Mouse (Mus musculus): ENCODE data around the gene Atp5b. TPM values are rescaled to one million over a fixed set of nuclear protein-coding genes. Genes with fewer than 3 reads are reported as not detected.
A peak's percentile ranks its signal among the peaks of the same experiment; 100 is the strongest.

The Atp5b gene
- total RNA-seq, 2 experiments from 2014 or later: 1,628 to 1,633 TPM

DNA sequence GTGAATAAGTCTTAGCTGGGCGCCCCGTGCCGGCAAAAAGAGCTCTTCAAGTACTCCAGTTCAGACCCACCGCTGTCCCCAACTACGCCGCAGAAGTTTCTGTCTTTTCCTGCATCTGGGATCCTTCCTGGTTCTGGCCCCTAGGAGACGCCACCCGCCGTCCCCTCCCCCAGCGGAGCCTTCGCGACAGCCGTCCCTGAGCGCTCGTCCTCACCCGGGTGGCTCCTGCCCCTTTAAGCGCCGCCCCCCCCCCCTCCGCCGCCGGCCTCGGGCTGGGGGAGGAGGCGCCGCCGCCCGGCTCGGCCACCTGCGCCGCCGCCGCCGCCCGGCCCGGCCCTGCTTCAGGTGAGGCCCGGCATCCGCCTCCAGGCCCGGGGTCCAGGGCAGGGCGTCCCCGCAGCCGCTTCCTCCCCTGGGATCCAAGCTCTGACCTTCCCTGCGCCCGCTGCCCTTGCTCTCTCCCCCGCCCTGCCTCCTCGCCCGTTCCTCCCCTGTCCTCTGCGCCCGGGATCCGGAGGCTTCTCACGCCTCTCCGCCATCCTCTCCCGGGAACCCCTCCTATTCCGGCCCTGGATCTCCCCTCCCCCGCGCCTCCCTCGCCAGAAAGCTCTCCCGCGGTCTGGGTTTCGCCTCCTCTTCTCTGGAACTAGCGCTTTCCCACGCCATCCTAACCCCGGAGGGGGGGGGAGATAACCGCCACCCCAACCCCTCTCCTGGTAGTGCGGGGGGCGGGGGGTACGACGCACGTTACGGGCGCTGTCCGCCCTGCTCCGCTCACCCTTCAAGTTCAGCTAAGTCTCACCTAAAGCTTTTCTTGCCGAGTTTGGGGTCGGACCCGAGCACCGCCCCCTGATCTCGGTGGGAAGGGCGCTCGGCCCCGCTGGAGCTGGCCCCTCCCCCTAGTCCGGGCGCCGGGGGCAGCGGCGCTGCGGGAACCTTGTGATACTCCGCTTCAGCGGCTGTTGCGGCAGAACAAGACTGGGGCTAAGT lies 9.7 kb downstream of the Atp5b start:
- intact Hi-C loops (cut with DNase I): loop anchor here (5.0 kb wide), 1 partner anchor 180 kb away; the partner anchor contains the start of gene Stat2
- TF ChIP-seq CTCF (IDR thresholded peaks at IDR 0.05): peak; percentile 54
- peak overlapping the region; percentile 97 for H3K27ac ChIP-seq
- H3K4me3 ChIP-seq: peak overlapping the region; percentile 87
- peak; percentile 71 to 75 for DNase-seq (ENCODE audit: extremely low spot score in 1 of 2, low spot score in 2 of 2)

DNA sequence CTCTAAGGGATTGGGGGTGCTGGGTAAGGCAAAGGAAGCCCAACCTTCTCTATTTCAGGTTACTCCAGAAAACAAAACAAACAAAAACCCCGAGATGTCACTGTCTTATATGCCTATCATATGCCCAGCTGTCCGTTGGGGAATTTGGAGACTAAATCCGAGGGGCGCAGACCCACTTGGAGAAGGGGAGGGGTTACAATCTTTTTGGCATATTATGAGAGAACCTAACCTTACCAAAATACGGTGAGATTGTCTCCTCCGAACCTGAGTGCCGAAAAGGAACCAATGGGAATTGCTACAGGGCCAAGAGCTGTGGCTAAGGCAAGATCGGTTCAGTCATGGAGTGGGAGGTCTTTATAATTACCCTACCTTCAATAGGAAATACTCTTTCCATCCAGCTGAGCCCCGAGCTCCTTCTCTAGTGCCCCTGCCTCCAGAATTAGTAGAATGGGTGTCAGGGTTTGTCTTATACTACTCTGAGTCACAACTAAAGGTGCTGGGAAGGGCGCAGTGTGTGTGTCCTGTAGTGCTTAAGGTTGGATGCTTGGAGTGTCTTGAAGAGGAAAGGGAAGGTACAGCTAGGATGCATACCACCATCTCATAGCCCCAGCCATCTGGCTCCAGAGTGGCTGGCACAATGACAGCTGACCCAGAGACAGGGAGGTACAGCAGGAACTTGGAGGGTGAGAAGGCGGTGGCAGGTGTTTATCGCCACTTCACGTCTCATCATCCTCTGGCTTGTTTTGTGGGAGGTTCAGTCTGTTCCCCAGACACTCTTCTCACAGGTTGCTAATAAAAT lies 10.6 kb downstream of the Atp5b start:
- peak overlapping the region; percentile 97 for H3K27ac ChIP-seq
- H3K4me3 ChIP-seq: peak overlapping the region; percentile 87
- TF ChIP-seq CTCF (IDR thresholded peaks at IDR 0.05): no peak
- intact Hi-C loops (cut with DNase I): loop anchor here (5.0 kb wide), 1 partner anchor 179 kb away; the partner anchor contains the start of gene Stat2
- no peak for DNase-seq (ENCODE audit: extremely low spot score in 1 of 2, low spot score in 2 of 2)

DNA sequence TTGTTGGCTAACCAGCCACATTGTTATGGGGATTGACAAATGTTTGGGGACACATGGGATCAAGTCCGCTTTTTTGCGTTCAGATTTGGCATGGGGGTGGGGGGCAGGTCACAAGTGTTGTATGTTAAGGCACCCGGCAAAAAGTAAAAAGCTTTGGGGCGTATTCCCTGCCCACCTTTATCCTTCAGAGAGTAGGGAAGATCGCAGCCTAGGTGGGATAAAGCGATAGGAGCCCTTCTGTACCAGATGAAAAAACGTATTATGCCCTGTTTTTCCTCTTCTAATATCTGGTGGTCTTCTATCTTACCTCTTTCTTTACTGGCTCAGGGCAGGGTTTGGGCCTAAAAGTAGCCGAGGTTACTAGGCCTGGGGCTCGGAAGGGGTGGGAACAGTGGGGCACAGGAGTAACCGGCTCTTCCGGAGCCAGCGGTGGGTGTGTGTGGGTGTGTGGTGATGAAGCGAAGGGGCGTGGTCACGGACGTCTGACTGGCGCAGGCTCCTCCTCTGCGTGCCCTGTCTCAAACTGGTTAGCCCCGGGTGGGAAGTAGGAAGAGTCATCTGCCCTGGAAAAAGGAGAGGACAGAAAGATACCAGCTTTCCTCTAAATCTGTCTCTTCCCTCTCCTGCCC lies 11.4 kb downstream of the Atp5b start:
- TF ChIP-seq CTCF (IDR thresholded peaks at IDR 0.05): no peak
- Histone ChIP-seq H3K4me3 (no peak overlapping the region), H3K27ac (peak overlapping the region; percentile 54; the same call in 1 of the 2 replicates)
- peak; percentile 63 to 66 for DNase-seq (ENCODE audit: extremely low spot score in 1 of 2, low spot score in 2 of 2)
- intact Hi-C loops (cut with DNase I): loop anchor here (5.0 kb wide), 1 partner anchor 178 kb away; the partner anchor contains the start of gene Stat2

DNA sequence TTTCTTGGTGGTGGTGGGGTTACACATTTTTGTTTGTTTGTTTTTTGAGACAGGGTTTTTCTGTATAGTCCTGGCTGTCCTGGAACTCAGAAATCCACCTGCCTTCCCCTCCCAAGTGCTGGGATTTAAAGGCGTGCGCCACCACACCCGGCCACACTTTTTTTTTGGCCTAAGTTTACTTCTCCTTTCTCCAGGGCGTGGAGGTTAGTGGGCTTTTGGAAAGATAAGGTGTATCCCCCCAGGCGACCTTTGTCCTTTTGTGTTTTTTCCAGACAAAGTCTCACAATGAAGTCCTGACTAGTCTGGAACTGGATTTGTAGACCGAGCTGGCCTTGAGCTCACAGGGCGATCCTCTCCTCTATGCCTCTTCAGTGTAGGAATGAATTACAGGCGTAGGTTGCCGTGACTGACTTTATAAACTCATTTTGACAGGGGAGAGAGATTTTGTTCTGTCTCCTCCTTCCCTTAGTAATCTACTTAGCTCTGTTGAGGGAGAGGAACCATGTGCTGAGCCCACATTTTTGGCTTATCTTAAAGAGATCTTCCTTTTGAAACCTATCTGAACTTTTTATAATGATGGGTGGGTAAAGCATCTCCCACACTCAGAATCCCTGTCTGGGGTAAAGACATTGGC lies 12.0 kb downstream of the Atp5b start:
- no peak overlapping the region for H3K4me3 ChIP-seq
- no peak for DNase-seq (ENCODE audit: extremely low spot score in 1 of 2, low spot score in 2 of 2)
- H3K27ac ChIP-seq: no peak overlapping the region
- no peak for TF ChIP-seq CTCF (IDR thresholded peaks at IDR 0.05)
- intact Hi-C loops (cut with DNase I): no loop called here

DNA sequence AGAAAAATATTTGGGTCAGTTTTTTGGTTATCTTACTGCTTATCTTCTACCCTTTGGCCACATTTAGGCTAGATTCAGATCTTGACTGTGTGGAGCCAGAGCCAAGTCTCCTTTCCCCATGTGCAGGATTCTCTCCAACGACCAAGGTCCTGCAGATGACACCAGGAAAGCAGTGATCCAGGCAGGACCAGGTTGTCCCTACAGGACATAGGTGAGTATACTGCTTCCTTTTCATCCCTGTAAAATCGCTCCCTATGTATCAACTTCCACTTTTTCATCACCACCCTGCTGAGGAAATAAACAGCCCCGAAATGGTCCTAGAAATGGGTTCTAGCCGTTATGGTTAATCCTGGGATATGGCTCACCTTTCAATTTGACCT lies 13.2 kb downstream of the Atp5b start:
- DNase-seq (ENCODE audit: extremely low spot score in 1 of 2, low spot score in 2 of 2): no peak
- Histone ChIP-seq H3K27ac (no peak overlapping the region; the same call in 1 of the 2 replicates), H3K4me3 (peak overlapping the region; percentile 92)
- TF ChIP-seq CTCF (IDR thresholded peaks at IDR 0.05): no peak
- intact Hi-C loops (cut with DNase I): loop anchor here (2.0 kb wide), 1 partner anchor 36 kb away; no protein-coding TSS in a partner anchor

DNA sequence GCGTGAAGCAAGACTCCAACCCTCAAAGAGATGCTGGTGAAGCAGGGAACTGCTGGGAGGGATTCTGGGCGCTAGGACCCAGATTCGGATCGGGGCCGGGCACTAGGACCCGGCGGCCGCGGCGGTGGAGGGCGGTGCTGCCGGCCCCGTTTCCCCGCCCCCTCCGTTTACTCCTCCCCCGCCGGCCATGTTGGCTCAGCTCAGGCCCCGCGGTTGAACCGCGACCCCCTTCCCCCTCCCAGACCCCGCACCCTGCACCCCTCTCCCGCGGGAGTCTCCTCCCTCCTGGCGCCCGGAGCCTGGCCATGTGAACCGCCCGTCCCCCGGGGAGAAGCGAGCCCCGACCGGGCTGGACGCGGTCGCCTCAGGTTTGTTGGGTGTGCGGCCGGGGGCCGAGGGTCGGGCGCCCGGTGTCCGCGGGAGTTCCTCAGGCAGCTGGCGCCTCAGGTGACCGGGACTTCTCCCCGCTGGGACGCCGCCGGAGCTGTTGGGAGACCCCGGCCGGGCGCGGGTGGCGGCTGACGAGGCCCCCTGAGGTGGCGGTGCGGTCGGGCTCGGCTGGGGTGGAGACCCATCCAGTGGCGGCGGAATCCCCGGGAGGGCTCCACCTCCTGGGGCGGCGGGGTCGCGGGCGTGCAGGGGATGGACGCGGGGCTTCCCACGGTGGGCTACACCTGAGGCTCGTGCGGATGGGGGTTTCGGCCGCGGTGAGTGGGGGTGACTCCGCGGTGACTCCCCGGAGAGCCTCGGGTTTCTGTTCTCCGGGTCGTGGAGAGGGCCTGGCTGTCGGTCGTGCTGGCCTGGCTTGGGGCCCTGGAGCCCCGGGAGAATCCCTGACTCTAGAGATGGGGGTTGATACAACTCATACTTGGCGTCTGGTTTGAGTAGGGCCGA lies 13.9 kb downstream of the Atp5b start:
- intact Hi-C loops (cut with DNase I): loop anchor here (2.0 kb wide), 1 partner anchor 36 kb away; no protein-coding TSS in a partner anchor
- Histone ChIP-seq H3K27ac (peak overlapping the region; percentile 76), H3K4me3 (peak overlapping the region; percentile 92)
- peak; percentile 86 to 89 for DNase-seq (ENCODE audit: extremely low spot score in 1 of 2, low spot score in 2 of 2)
- TF ChIP-seq CTCF (IDR thresholded peaks at IDR 0.05): peak; percentile 46

DNA sequence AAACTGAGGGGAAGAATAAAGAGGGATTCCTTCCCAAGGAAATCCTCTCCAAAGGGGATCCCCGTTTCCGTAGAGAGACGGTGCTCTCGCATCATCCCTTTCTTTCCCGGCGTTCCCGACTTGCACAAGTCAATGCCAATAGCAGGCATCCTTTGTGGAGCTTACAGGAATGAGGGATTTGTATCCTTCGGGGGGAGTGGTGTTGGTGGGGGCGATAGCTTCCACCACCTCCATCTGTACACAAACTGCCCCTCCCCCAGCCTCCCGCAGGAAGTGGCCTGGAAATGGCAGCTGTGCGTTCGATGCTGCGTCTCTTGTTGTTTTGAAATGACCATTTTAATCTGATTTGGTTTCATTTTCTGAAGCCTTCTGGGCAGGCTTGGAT lies 14.5 kb downstream of the Atp5b start:
- Histone ChIP-seq H3K4me3 (peak overlapping the region; percentile 92), H3K27ac (peak overlapping the region; percentile 76)
- DNase-seq (ENCODE audit: extremely low spot score in 1 of 2, low spot score in 2 of 2): peak; percentile 52 to 57
- intact Hi-C loops (cut with DNase I): loop anchor here (2.0 kb wide), 1 partner anchor 35 kb away; no protein-coding TSS in a partner anchor
- no peak for TF ChIP-seq CTCF (IDR thresholded peaks at IDR 0.05)

DNA sequence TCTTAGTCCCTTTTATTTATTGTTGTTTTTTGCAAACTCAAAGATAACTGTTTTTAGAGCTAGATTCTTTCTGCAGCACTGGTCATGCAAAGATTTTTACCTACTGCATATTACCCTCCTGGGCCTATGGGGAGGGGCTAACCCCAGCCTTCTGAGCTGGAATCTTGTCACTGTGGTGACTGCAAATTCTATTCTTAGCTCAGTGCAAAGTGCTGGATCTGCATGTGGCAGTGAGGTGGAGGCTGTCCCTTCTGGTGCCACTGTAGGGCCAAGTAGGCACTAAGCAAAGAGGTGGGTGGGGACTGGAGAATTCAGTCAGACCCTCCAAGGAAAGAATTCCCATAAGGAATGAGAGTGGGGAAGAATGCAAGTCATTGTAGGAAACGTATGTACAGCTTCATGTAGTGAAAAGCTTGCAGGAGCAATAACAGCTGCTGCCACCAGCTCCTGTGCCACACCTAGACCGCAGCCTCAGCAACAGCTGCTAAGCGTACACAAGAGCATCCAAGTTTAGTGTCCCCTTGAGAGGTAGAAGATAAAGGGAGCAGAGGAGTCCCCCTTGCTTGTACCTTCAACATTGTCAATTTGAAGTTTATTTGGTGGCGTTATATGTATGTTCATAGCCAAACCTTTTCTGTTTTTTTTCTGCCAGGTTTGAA lies 27.2 kb downstream of the Atp5b start:
- intact Hi-C loops (cut with DNase I): no loop called here
- Histone ChIP-seq H3K27ac (0 out of 2 replicates have a peak overlapping the region, but pooled peaks have one; percentile 1), H3K4me3 (no peak overlapping the region)
- DNase-seq (ENCODE audit: extremely low spot score in 1 of 2, low spot score in 2 of 2): no peak
- TF ChIP-seq CTCF (IDR thresholded peaks at IDR 0.05): no peak

DNA sequence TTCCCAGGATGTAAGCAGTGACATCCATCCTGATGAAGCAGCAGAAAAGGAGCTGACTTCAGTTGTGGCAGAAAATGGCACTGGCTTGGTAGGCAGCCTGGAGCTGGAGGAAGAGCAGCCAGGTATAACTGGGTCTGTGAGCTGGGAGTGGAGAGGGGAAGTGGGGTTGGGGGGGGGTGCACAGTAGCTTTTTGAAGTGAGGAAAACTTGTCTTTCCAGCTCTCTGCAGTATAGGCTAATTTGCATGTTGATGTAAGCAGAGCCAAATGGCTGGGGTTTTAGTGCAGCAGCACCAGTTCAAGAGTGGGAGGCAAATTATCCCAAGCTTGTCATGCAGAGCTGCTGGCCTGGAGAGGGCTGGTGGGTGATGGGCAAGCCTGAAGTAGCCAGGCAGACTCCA lies 28.2 kb downstream of the Atp5b start:
- Histone ChIP-seq H3K4me3 (no peak overlapping the region), H3K27ac (no peak overlapping the region)
- no peak for TF ChIP-seq CTCF (IDR thresholded peaks at IDR 0.05)
- intact Hi-C loops (cut with DNase I): no loop called here
- no peak for DNase-seq (ENCODE audit: extremely low spot score in 1 of 2, low spot score in 2 of 2)
